Mouse (Mus musculus): ENCODE data around the gene Gm2244. TPM values are rescaled to one million over a fixed set of nuclear protein-coding genes. Genes with fewer than 3 reads are reported as not detected.

Gm2244 gene
- polyA plus RNA-seq (2017; shearing (Covaris generic)): 1 to 10 TPM in 1 of 2 experiments, under 1 TPM in 1; 0.57 to 1.2 TPM

DNA sequence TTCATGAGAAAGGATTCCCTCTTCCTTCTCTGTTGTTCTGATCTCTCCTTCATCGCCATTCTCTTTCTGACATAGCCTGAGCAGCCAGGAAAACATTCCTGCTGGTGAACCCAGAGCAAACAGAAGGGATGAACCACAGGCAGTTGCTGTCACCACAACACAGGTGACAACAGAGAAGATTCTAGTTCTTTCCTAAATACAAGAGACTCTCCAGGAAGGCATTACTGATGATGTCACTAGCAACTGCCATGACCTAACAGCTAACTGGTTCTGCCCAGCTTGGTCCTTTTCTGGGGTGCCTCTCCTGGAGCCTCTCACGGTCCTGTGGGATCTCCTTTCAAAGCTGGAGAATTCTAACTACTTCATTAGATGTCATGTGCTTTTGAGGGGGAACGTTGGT is at the start of gene Gm2244:
Gene Gm2244, minus strand, starts transcription at position 101 of the 400 bp plus-strand sequence.

DNA sequence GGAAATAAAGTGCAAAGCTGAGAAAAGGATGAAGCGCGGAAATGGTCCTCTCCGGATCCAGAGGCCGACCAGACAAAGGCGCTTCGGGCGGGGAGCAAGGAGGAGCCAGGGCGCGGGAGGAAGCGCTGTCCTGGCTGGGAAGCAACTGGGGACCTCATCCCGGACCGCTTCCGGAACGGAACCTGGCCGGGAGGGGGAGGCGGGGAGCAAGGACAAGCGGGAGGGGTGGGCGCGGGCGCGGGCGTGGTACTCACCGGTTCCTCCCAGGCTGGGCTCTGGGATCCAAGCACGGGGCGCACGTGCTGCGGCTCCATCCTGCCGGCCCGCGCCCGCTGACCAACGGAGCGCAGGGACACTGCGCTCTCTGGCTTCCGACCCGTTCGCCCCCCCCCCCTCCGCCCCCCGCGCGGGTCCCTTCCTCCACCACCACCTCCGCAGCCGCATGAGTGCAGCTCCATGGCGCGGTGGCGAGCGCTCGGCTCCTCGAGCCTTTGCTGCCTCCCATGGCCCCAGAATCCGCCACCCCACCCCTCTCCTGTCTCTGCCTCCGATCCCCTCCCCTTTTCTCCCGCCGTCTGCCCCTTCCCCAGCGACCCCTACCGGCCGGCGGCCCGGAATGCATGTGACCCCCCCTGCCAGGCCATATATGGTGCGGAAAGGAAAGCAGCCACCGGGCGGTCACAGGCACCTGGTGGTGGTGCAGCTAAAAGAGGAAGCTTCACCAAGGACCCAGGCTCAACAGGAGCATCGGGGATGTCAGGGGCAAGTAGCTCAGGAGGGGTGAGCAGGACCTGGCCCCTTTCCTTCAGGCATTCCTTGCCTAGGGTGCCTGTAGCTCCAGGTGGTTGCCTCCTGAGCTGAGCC is 35.3 kb upstream of the Gm2244 start, which contains the start of gene Gm2237:
Gene Gm2237, minus strand, starts transcription at position 332 of the 864 bp plus-strand sequence.

Other genes with a start within 250 kb of the Gm2244 start
- gene Gm21738, start 131.0 kb downstream of the Gm2244 start, polyA plus RNA-seq (2017; shearing (Covaris generic)): 10 to 100 TPM; 19.8 to 60.3 TPM
- 10 to 100 TPM in 1 of 2 experiments, 1 to 10 TPM in 1; 7.2 to 15.4 TPM for gene Gm2237, start 35.2 kb upstream of the Gm2244 start, polyA plus RNA-seq (2017; shearing (Covaris generic))
- gene Gm5458, start 52.6 kb upstream of the Gm2244 start, polyA plus RNA-seq (2017; shearing (Covaris generic)): not detected
- gene Nid2, start 201.3 kb upstream of the Gm2244 start, polyA plus RNA-seq (2017; shearing (Covaris generic)): 1 to 10 TPM; 2.6 to 6.7 TPM

Measured in inflammation-experienced regulatory T-cells (primary cell).